Mouse (Mus musculus): ENCODE measurements around the gene Emc9. TPM values are rescaled to one million over a fixed set of nuclear protein-coding genes. Genes with fewer than 3 reads are reported as not detected.
A peak's percentile ranks its signal among the peaks of the same experiment; 100 is the strongest.

Gene Emc9
- polyA plus RNA-seq, 1 experiment = 18.5 TPM

DNA sequence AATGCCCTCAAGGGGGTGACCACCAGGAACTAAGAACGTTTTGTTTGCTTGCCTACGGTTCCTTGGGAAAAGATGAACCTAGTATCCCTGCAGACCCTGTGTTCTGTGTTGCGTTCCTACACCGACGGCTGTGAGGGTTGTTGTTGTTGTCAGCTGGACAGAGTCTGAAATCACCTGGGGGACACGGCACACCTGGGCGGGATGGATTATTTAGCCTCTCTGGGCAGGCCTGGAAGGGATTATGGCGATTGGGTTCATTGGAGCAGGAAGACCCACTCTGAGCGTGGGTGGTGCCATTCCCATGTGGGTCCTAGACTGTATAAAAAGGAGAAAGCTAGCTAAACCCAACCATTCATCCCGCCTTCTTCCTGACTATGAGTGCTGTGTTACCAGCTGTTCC is 23.2 kb downstream of the Emc9 start:
- Histone ChIP-seq H3K36me3 (ENCODE audit: control insufficient read depth, insufficient read depth) (peaks cover 15% of the 10 kb centered on the region), H3K27me3 (ENCODE audit: control insufficient read depth, insufficient read depth, insufficient read length) (no peaks in the 10 kb centered on the region), H3K4me3 (no peak overlapping the region), H3K79me2 (ENCODE audit: control insufficient read depth, insufficient read depth) (no peaks in the 10 kb centered on the region), H3ac (ENCODE audit: control insufficient read depth, insufficient read length) (no peak overlapping the region), H3K4me2 (ENCODE audit: low read depth) (peak overlapping the region; percentile 87)
- no peak for TF ChIP-seq E2F4 (IDR thresholded peaks at IDR 0.05; ENCODE audit: insufficient read depth)
- no peak for TF ChIP-seq REST (IDR thresholded peaks at IDR 0.05; ENCODE audit: insufficient read depth, insufficient read length)
- no peak for TF ChIP-seq MYOD1 (IDR thresholded peaks at IDR 0.05; ENCODE audit: control insufficient read depth in 1 of 3, insufficient read length in 2 of 3, low read depth in 2 of 3)
- TF ChIP-seq SRF (IDR thresholded peaks at IDR 0.05; ENCODE audit: control insufficient read depth, insufficient read length, low read depth) = no peak
- TF ChIP-seq MYOG (IDR thresholded peaks at IDR 0.05; ENCODE audit: control insufficient read depth in 1 of 3, insufficient read depth in 1 of 3, insufficient read length in 2 of 3, low read depth in 2 of 3) = no peak
- no peak for TF ChIP-seq POLR2A (IDR thresholded peaks at IDR 0.05; ENCODE audit: insufficient read length, low read depth)
- no peak for TF ChIP-seq CEBPB (IDR thresholded peaks at IDR 0.05; ENCODE audit: insufficient read depth, poor library complexity, severe bottlenecking)
- TF ChIP-seq POLR2AphosphoS2 (IDR thresholded peaks at IDR 0.05; ENCODE audit: insufficient read length, low read depth) = no peak
- no peak for TF ChIP-seq TCF12 (IDR thresholded peaks at IDR 0.05; ENCODE audit: insufficient read depth, poor library complexity, severe bottlenecking)
- TF ChIP-seq TCF3 (IDR thresholded peaks at IDR 0.05; ENCODE audit: insufficient read length, low read depth) = no peak
- no peak for TF ChIP-seq USF1 (IDR thresholded peaks at IDR 0.05; ENCODE audit: low read depth)
- TF ChIP-seq MAX (IDR thresholded peaks at IDR 0.05; ENCODE audit: low read depth) = no peak

DNA sequence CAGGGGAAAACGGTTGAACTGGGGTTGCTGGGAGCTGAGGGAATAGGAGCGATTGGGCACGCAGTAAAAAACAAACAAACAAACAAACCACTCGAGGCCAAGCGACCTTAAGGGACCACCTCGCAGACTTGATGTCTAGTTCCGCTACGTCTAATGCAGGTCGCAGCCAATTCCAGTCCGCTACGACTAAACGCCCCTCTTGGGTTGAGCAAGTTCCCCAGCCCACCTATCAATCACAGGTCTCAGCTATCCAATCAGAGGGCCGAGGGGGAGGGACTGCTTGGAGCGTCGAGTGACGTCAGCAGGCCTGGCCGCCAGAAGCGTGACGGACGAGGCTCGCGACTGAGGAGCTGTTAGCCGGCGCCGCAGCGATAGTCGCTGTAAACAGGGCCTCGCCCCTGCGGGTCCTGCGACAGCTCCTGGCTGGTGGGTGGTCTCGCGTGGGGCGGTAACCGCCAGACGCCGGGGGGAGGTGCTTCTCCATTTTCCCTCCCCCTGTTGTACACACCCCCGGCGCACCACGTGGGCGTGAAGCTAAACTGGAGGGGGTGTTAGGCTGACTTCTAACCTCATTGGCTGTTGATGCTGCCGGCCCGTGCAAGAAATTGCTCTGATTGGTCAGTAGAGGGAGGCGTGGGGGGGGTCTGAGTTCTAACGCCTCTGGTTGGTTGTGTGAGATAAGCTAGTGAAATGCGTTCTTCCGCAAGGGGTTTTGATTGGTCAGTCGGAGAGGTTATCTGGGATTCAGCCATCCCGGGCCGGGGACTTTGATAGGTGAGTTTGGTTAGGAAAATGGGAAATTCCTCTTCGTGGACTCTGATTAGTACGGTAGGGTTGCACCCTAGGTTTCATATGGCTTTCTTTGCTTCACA is 24.7 kb downstream of the Emc9 start, which contains the start of gene A730061H03Rik:
Gene A730061H03Rik (minus strand): TSS at position 205 of the 872 bp plus-strand sequence.
- H3K27me3 ChIP-seq (ENCODE audit: control insufficient read depth, insufficient read depth, insufficient read length) = no peaks in the 10 kb centered on the region
- peaks cover 10% of the 10 kb centered on the region for H3K36me3 ChIP-seq (ENCODE audit: control insufficient read depth, insufficient read depth)
- H3ac ChIP-seq (ENCODE audit: control insufficient read depth, insufficient read length) = peak within 1 kb of the TSS; percentile 55
- peak within 1 kb of the TSS; percentile 95 for H3K4me3 ChIP-seq
- peak within 1 kb of the TSS; percentile 96 for H3K4me2 ChIP-seq (ENCODE audit: low read depth)
- H3K79me2 ChIP-seq (ENCODE audit: control insufficient read depth, insufficient read depth) = no peaks in the 10 kb centered on the region
- TF ChIP-seq MYOG (IDR thresholded peaks at IDR 0.05; ENCODE audit: control insufficient read depth in 1 of 3, insufficient read depth in 1 of 3, insufficient read length in 2 of 3, low read depth in 2 of 3) (no peak), POLR2AphosphoS2 (IDR thresholded peaks at IDR 0.05; ENCODE audit: insufficient read length, low read depth) (peak; percentile 66), CEBPB (IDR thresholded peaks at IDR 0.05; ENCODE audit: insufficient read depth, poor library complexity, severe bottlenecking) (peak; percentile 49; the same call in 1 of the 2 replicates), MYOD1 (IDR thresholded peaks at IDR 0.05; ENCODE audit: control insufficient read depth in 1 of 3, insufficient read length in 2 of 3, low read depth in 2 of 3) (peak in 1 of 3 experiments; percentile 4), TCF3 (IDR thresholded peaks at IDR 0.05; ENCODE audit: insufficient read length, low read depth) (no peak), USF1 (IDR thresholded peaks at IDR 0.05; ENCODE audit: low read depth) (peak; percentile 93), POLR2A (IDR thresholded peaks at IDR 0.05; ENCODE audit: insufficient read length, low read depth) (peak; percentile 50), MAX (IDR thresholded peaks at IDR 0.05; ENCODE audit: low read depth) (peak; percentile 8), TCF12 (IDR thresholded peaks at IDR 0.05; ENCODE audit: insufficient read depth, poor library complexity, severe bottlenecking) (no peak)

DNA sequence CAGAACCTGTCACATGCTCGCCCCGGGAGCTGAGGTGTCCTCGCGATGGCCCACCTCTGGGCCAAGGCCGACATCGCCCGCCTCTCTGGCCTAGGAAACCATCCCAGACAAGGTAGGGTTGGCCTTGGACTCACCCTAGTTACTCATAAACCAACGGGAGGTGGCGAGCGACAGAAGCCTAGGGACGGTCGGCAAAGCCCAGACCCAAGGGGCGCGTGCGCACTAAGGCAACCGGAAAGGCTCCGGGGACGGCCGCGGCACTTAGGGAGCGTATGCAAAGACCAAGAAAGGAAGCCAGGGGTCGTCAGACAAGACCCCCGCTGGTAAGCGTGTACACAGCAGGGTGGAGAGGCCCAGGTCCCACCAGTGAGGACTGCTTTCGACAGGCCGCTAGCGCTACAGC is 25.3 kb downstream of the Emc9 start, which contains the start of gene Dcaf11:
Gene Dcaf11 (plus strand): TSS at position 208 of the 403 bp plus-strand sequence.
- TF ChIP-seq SRF (IDR thresholded peaks at IDR 0.05; ENCODE audit: control insufficient read depth, insufficient read length, low read depth) (no peak), POLR2A (IDR thresholded peaks at IDR 0.05; ENCODE audit: insufficient read length, low read depth) (peak; percentile 57)
- peak within 1 kb of the TSS; percentile 95 for H3K4me3 ChIP-seq
- H3K27me3 ChIP-seq (ENCODE audit: control insufficient read depth, insufficient read depth, insufficient read length) = no peaks in the 10 kb centered on the region
- peak within 1 kb of the TSS; percentile 96 for H3K4me2 ChIP-seq (ENCODE audit: low read depth)
- H3ac ChIP-seq (ENCODE audit: control insufficient read depth, insufficient read length) = peak within 1 kb of the TSS; percentile 55
- peaks cover 6% of the 10 kb centered on the region for H3K36me3 ChIP-seq (ENCODE audit: control insufficient read depth, insufficient read depth)
- H3K79me2 ChIP-seq (ENCODE audit: control insufficient read depth, insufficient read depth) = no peaks in the 10 kb centered on the region

DNA sequence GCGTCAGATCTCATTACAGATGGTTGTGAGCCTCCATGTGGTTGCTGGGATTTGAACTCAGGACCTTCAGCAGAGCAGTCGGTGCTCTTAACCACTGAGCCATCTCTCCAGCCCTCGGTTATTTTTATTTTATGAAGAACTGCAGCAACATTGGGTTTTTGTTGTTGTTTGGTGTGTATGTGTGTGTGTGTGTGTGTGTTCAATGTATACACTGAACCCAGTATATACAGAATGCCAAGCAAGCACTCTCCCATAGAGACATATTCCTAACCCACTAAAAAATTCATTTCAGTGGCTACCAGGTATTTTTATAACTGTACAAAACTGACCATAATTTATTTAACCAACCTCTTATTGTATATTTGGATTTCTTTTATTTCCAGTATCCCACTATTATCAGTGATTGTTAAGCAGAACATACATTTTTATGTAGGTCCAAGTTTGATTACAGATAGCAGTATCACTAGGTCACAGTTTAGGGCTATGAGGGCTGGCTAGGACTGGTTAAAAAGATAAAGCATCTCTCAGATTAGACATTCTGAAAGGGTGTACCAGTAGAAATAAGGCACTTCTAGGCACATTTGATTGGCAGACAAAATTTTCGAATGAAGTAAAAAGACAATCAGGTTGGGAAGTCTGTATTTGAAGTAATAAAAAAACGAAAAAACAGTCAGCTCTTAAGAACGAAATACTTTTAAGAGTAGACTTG is 26.2 kb downstream of the Emc9 start:
- TF ChIP-seq E2F4 (IDR thresholded peaks at IDR 0.05; ENCODE audit: insufficient read depth) (no peak), MYOG (IDR thresholded peaks at IDR 0.05; ENCODE audit: control insufficient read depth in 1 of 3, insufficient read depth in 1 of 3, insufficient read length in 2 of 3, low read depth in 2 of 3) (no peak), POLR2A (IDR thresholded peaks at IDR 0.05; ENCODE audit: insufficient read length, low read depth) (no peak), CEBPB (IDR thresholded peaks at IDR 0.05; ENCODE audit: insufficient read depth, poor library complexity, severe bottlenecking) (no peak), MAX (IDR thresholded peaks at IDR 0.05; ENCODE audit: low read depth) (no peak)
- Histone ChIP-seq H3K79me2 (ENCODE audit: control insufficient read depth, insufficient read depth) (no peaks in the 10 kb centered on the region), H3K27me3 (ENCODE audit: control insufficient read depth, insufficient read depth, insufficient read length) (no peaks in the 10 kb centered on the region), H3K4me3 (peak overlapping the region; percentile 95), H3K4me2 (ENCODE audit: low read depth) (peak overlapping the region; percentile 96), H3K36me3 (ENCODE audit: control insufficient read depth, insufficient read depth) (peaks cover 6% of the 10 kb centered on the region), H3ac (ENCODE audit: control insufficient read depth, insufficient read length) (peak overlapping the region; percentile 55)

Measured in myocyte (in vitro differentiated cells).